Mouse (Mus musculus) heart, embryonic 14.5 days (tissue): Measurements from ENCODE around the gene Zp1. TPM values are rescaled to one million over a fixed set of nuclear protein-coding genes. Genes with fewer than 3 reads are reported as not detected.
A peak's percentile ranks its signal among the peaks of the same experiment; 100 is the strongest.

ENCODE experiments used
- ATAC-seq: fragments of 200-750 bp; cut with Nextera tagmentation; 2 replicates; pipeline ENCODE4 v1.8.0; 2017; ENCODE audit warnings: low read depth, moderate TSS enrichment; ENCODE audit not compliant: insufficient number of reproducible peaks, insufficient read depth, low FRiP score
- H3K27ac ChIP-seq, 2 experiments: fragments of 200-500 bp in 1 of 2; fragments of 300-500 bp in 1 of 2; sonication (generic) in 1 of 2; replicated peaks in 1 of 2; 2 replicates each; pipeline ENCODE4 v1.5.1; 2012 to 2014; ENCODE audit warnings: low read depth in 2 of 2, low read length in 2 of 2, control low read depth in 1 of 2, mild to moderate bottlenecking in 1 of 2, mixed read lengths in 1 of 2; ENCODE audit not compliant: control insufficient read depth in 1 of 2, insufficient read depth in 1 of 2
- H3K27me3 ChIP-seq: fragments of 300-500 bp; sonication (generic); 2 replicates; pipeline ENCODE4 v1.6.1; 2014; ENCODE audit warnings: mild to moderate bottlenecking, low read length, control low read depth; ENCODE audit not compliant: control insufficient read depth, insufficient read depth
- H3K36me3 ChIP-seq: fragments of 300-500 bp; sonication (generic); 2 replicates; pipeline ENCODE4 v1.6.1; 2014; ENCODE audit warnings: mild to moderate bottlenecking, control low read depth, low read length, mixed read lengths; ENCODE audit not compliant: control insufficient read depth, insufficient read depth
- H3K4me1 ChIP-seq, 2 experiments: fragments of 200-500 bp in 1 of 2; fragments of 300-500 bp in 1 of 2; sonication (generic) in 1 of 2; 2 replicates each; pipeline ENCODE4 v1.6.1; 2012 to 2014; ENCODE audit warnings: low read length in 2 of 2, control low read depth in 1 of 2, mixed read lengths in 1 of 2; ENCODE audit not compliant: control insufficient read depth in 2 of 2, insufficient read depth in 2 of 2
- H3K4me2 ChIP-seq: fragments of 300-500 bp; sonication (generic); 2 replicates; pipeline ENCODE4 v1.6.1; 2014; ENCODE audit warnings: mild to moderate bottlenecking, low read length
- H3K4me3 ChIP-seq, 2 experiments: fragments of 200-500 bp in 1 of 2; fragments of 300-500 bp in 1 of 2; sonication (generic) in 1 of 2; 2 replicates each; pipeline ENCODE4 v1.5.1; 2012 to 2014; ENCODE audit warnings: low read length in 2 of 2, mild to moderate bottlenecking in 2 of 2, control low read depth in 1 of 2, low read depth in 1 of 2, moderate library complexity in 1 of 2; ENCODE audit not compliant: control insufficient read depth in 1 of 2, insufficient read depth in 1 of 2
- H3K9ac ChIP-seq: fragments of 300-500 bp; sonication (generic); 2 replicates; pipeline ENCODE4 v1.6.1; 2014; ENCODE audit warnings: mild to moderate bottlenecking, low read length
- H3K9me3 ChIP-seq: fragments of 300-500 bp; sonication (generic); 2 replicates; pipeline ENCODE4 v1.6.1; 2016; ENCODE audit warnings: low read length, control low read depth; ENCODE audit not compliant: control insufficient read depth
- WGBS: fragments of 180-500 bp; shearing (Covaris S2); extraction: QIAGEN DNeasy Blood & Tissue Kit; methylation state at CpG from one replicate; pipeline ENCODE4 v1.1.7; 2014; 5-methylcytosine and 5-hydroxymethylcytosine counted together
- polyA plus RNA-seq: library from polyadenylated mRNA; unstranded; fragments of >200 nt; fragmentation: Nextera tagmentation; extraction: Ambion mirVana; gene quantifications from 2 replicates; pipeline ENCODE4 v1.2.1, GENCODE M21; 2014

The Zp1 gene
- polyA plus RNA-seq, 1 experiment from 2014 or later = not detected

DNA sequence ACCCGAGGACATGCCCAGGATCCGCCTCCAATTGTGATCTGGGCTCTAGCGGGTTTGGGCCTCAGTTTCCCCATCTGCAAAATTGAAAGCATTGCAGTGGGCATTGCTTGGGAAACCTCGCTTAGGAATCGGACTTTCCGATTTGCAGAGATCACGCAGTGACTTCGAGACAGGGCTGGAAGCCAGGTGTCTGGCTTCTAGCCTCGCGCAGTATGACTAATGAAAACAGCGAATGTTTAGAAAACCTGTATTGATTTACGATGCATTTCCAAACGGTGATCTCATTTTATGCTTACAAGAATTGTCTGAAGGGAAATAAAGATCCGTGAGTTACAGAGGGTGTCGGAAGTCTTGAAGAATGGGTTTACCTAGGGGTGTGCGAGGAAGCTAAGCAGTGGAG is 24.7 kb downstream of the Zp1 start:
- peak overlapping the region; percentile 90 for H3K4me2 ChIP-seq
- H3K4me3 ChIP-seq = peak overlapping the region; percentile 73 to 99
- peak overlapping the region; percentile 84 for H3K9ac ChIP-seq
- no peak for ATAC-seq
- no peaks in the 10 kb centered on the region for H3K27me3 ChIP-seq
- peak overlapping the region; percentile 78 to 93 for H3K27ac ChIP-seq
- H3K36me3 ChIP-seq = peaks cover 38% of the 10 kb centered on the region
- no peaks in the 10 kb centered on the region for H3K9me3 ChIP-seq
- 3% methylated on average over 16 of the region's 16 CpGs for WGBS
- H3K4me1 ChIP-seq = peaks cover 0 to 19% of the 10 kb centered on the region in 2 experiments; a peak in 3 of 4 replicates

DNA sequence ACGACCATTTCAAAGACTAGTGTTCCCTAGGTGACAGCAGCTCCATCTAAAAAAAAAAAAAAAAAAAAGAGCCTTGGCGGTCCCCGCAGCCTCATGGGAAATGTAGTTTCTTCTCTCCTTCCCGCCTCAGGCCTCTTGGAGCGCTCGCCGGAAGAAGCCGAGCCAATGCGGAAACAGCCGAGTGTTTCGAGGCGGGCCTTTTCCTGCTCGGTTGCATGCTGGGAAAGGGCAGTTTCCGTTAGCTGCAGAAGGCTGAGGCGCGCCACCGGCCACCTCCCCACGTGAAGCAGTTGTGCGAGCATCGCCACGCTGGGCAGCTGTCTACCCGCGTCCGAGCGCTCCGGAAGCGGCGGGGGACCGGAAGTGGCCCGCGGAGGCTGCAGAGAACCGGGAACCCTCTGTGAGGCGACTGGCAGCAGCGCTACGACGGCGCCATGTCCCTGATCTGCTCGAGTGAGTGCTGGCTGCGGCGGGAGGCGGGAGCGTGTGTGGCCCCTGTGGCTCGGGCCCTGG is 25.4 kb downstream of the Zp1 start, which contains the start of gene Prpf19:
Prpf19 (plus strand) TSS at position 216 of the 513 bp plus-strand sequence.
- peak; percentile 84 for ATAC-seq
- peak within 1 kb of the TSS; percentile 90 for H3K4me2 ChIP-seq
- H3K4me3 ChIP-seq = peak within 1 kb of the TSS; percentile 73 to 99
- H3K27ac ChIP-seq = peak within 1 kb of the TSS; percentile 78 to 93
- peaks cover 0 to 19% of the 10 kb centered on the region in 2 experiments; a peak in 3 of 4 replicates for H3K4me1 ChIP-seq
- H3K27me3 ChIP-seq = no peaks in the 10 kb centered on the region
- H3K36me3 ChIP-seq = peaks cover 32% of the 10 kb centered on the region
- H3K9me3 ChIP-seq = no peaks in the 10 kb centered on the region
- H3K9ac ChIP-seq = peak within 1 kb of the TSS; percentile 84
- WGBS = 1% methylated on average over 43 of the region's 43 CpGs

GRCm38 (mm10) chr19:10892201-10892600 is 28.2 kb downstream of the Zp1 start:
- H3K27me3 ChIP-seq = no peaks in the 10 kb centered on the region
- no peak overlapping the region for H3K4me2 ChIP-seq
- no peak overlapping the region for H3K4me3 ChIP-seq
- H3K9me3 ChIP-seq = no peaks in the 10 kb centered on the region
- H3K27ac ChIP-seq = no peak overlapping the region
- 0 out of 2 replicates have a peak, but pooled peaks cover 3% of the 10 kb centered on the region for H3K36me3 ChIP-seq
- WGBS = 82% methylated on average over 3 of the region's 3 CpGs
- H3K4me1 ChIP-seq = peaks cover 0 to 13% of the 10 kb centered on the region in 2 experiments; a peak in 3 of 4 replicates
- no peak for ATAC-seq
- H3K9ac ChIP-seq = no peak overlapping the region

- H3K27ac ChIP-seq = peak within 1 kb of the TSS; percentile 92 to 97
- H3K4me3 ChIP-seq = peak within 1 kb of the TSS; percentile 53 to 67
- peak within 1 kb of the TSS; percentile 83 for H3K9ac ChIP-seq
Observed at GRCm38 (mm10) chr19:10881426-10882154, 38.8 kb downstream of the Zp1 start, which contains the start of gene Tmem109. Gene Tmem109 (minus strand): TSS chr19:10882001.

DNA sequence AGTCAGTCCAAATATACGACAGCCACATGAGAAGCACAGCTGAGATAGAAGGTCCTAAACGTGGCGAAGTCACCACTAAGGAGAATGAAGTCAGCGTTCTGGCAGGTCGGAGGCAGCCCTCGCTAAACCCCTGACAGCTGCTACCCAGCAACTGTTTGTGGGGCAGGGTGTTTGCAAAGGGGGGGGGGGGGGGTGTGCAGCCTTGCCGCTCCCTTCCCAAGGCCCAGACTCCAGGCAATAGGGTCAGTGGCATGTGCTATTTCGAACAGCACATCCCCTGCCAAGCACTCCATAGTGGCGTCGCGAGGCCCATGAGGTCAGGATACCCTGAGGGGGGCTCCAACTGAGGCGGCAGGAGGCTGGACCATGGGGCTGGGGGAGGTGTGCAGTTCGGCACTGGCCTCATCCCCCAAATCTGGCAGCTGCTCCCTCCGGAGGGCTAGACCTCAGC is 39.4 kb downstream of the Zp1 start:
- Histone ChIP-seq H3K27ac (peak overlapping the region in 1 of 2 experiments; percentile 97; a peak in 3 of 4 replicates), H3K9ac (peak overlapping the region; percentile 83), H3K27me3 (no peaks in the 10 kb centered on the region), H3K4me2 (peak overlapping the region; percentile 97), H3K4me1 (peaks cover 2 to 24% of the 10 kb centered on the region in 2 experiments; a peak in 3 of 4 replicates), H3K4me3 (peak overlapping the region; percentile 53 to 67), H3K36me3 (peaks cover 7% of the 10 kb centered on the region; the same call in 1 of the 2 replicates), H3K9me3 (peaks cover 13% of the 10 kb centered on the region)
- 1% methylated on average over 14 of the region's 14 CpGs for WGBS
- ATAC-seq = peak; percentile 58

More at GRCm38 (mm10) chr19:10881426-10882154, 38.8 kb downstream of the Zp1 start, which contains the start of gene Tmem109:
- Histone ChIP-seq H3K9me3 (peaks cover 18% of the 10 kb centered on the region), H3K4me1 (peaks cover 2 to 24% of the 10 kb centered on the region in 2 experiments; a peak in 3 of 4 replicates), H3K4me2 (peak within 1 kb of the TSS; percentile 97), H3K27me3 (no peaks in the 10 kb centered on the region), H3K36me3 (peaks cover 7% of the 10 kb centered on the region; the same call in 1 of the 2 replicates)
- ATAC-seq = peak; percentile 86
- under 1% methylated on average over 49 of the region's 49 CpGs for WGBS

DNA sequence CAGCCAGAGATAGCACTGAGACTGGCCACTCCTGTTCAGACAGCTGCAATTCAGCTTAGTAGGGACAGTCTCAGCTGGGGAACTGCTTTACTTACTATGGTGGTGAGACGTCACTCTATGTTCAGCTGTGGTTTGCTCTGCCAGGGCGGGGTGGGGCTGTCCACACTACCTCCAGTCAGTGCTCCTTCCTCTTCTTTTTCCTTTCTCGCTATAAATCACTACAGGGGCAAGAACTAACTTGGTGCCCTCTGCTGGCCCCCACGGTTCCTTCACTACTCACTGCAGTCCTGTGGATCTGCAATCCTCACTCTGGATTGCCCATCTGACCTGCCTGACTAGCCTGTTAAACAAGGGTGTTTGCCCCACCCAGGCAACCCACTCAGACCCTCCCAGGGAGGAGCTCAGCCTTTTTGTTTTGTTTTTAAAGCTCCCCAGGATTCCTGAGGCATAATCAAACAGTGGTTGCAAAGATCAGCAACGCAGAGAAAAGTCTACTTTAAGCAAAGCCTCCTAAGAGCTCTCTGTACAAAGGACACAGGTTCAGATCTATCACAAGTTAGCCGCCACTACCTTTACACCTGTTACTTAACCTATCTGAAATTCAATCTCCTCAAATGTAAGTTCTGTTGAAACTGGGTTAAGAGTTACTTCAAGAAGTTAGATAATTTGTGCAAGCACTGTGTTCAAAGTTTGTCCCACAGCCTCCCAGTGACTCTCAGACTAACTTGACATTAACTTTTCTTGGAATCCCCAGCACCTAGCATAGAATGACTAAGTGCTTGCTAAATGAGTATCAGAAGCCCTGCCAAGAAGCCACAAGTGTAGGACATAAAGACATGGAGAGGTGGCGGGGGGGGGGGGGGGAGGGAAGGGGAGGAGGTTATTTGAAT is 40.1 kb downstream of the Zp1 start:
- Histone ChIP-seq H3K9ac (peak overlapping the region; percentile 83), H3K27ac (0 out of 4 replicates have a peak overlapping the region, but pooled peaks of 1 of the 2 experiments have one; percentile 1), H3K9me3 (peaks cover 8% of the 10 kb centered on the region), H3K4me3 (peak overlapping the region; percentile 53 to 67; a peak in 3 of 4 replicates), H3K4me1 (peaks cover 2 to 24% of the 10 kb centered on the region in 2 experiments; a peak in 3 of 4 replicates), H3K27me3 (no peaks in the 10 kb centered on the region), H3K36me3 (peaks cover 7% of the 10 kb centered on the region; the same call in 1 of the 2 replicates), H3K4me2 (peak overlapping the region; percentile 97)
- 43% methylated on average over 7 of the region's 7 CpGs for WGBS
- ATAC-seq = no peak
